Mouse (Mus musculus) midbrain, postnatal 0 days (tissue): Measurements from ENCODE around the gene Trim75. TPM values are rescaled to one million over a fixed set of nuclear protein-coding genes. Genes with fewer than 3 reads are reported as not detected.

Experiments
- ATAC-seq: fragments of 200-750 bp; cut with Nextera tagmentation; 2 replicates; pipeline ENCODE4 v1.8.0; 2017; ENCODE audit warnings: moderate number of reproducible peaks, mild to moderate bottlenecking, moderate TSS enrichment, moderate library complexity; ENCODE audit not compliant: low FRiP score
- DNase-seq: peaks from one replicate; pipeline ENCODE4 v3.0.0-alpha.2; 2015; ENCODE audit warnings: low spot score
- H3K27ac ChIP-seq: fragments of 300-500 bp; sonication (generic); 2 replicates; pipeline ENCODE4 v1.5.1; 2014; ENCODE audit warnings: low read depth, mild to moderate bottlenecking, low read length, mixed read lengths
- H3K27me3 ChIP-seq: fragments of 300-500 bp; sonication (generic); 2 replicates; pipeline ENCODE4 v1.6.1; 2014; ENCODE audit warnings: low read length, control low read depth, mixed read lengths; ENCODE audit not compliant: insufficient read depth
- H3K36me3 ChIP-seq: fragments of 300-500 bp; sonication (generic); 2 replicates; pipeline ENCODE4 v1.6.1; 2014; ENCODE audit warnings: low read length, control low read depth, mixed read lengths; ENCODE audit not compliant: insufficient read depth
- H3K4me1 ChIP-seq: fragments of 300-500 bp; sonication (generic); 2 replicates; pipeline ENCODE4 v1.6.1; 2014; ENCODE audit warnings: mild to moderate bottlenecking, control low read depth, antibody characterized with exemption, low read length, mixed read lengths; ENCODE audit not compliant: insufficient read depth
- H3K4me2 ChIP-seq: fragments of 300-500 bp; sonication (generic); 2 replicates; pipeline ENCODE4 v1.6.1; 2014; ENCODE audit warnings: low read depth, mild to moderate bottlenecking, low read length, mixed read lengths; ENCODE audit not compliant: poor library complexity, severe bottlenecking
- H3K4me3 ChIP-seq: fragments of 300-500 bp; sonication (generic); 2 replicates; pipeline ENCODE4 v1.5.1; 2014; ENCODE audit warnings: low read depth, mild to moderate bottlenecking, low read length, moderate library complexity
- H3K9ac ChIP-seq: fragments of 300-500 bp; sonication (generic); replicated peaks from 2 replicates; pipeline ENCODE4 v1.6.1; 2014; ENCODE audit warnings: mild to moderate bottlenecking, low read length, moderate library complexity, mixed read lengths; ENCODE audit not compliant: poor library complexity, severe bottlenecking
- H3K9me3 ChIP-seq: fragments of 300-500 bp; sonication (generic); 2 replicates; pipeline ENCODE4 v1.6.1; 2016; ENCODE audit warnings: low read length, control low read depth
- CTCF ChIP-seq: IDR thresholded peaks from 2 replicates; pipeline ENCODE4 v1.5.1; 2016; ENCODE audit warnings: antibody characterized with exemption, mild to moderate bottlenecking
- WGBS: fragments of 180-500 bp; shearing (Covaris S2); extraction: QIAGEN DNeasy Blood & Tissue Kit; methylation state at CpG from one replicate; pipeline ENCODE4 v1.1.7; 2014; 5-methylcytosine and 5-hydroxymethylcytosine counted together
- polyA plus RNA-seq: library from polyadenylated mRNA; unstranded; fragments of >200 nt; fragmentation: Nextera tagmentation; extraction: Ambion mirVana; gene quantifications from 2 replicates; pipeline ENCODE4 v1.2.1, GENCODE M21; 2015
- total RNA-seq: library from RNA; depleted of rRNA; stranded (reverse); fragments of >200 nt; gene quantifications from 2 replicates; pipeline ENCODE4 v1.2.3, GENCODE M21; 2014

The Trim75 gene
- total and polyA plus RNA-seq, 2 experiments from 2014 or later: 0.16 TPM; not detected in 1

GRCm38 (mm10) chr8:64983150-64983897, 4.3 kb downstream of the Trim75 start:
- no peaks in the 10 kb centered on the region for H3K36me3 ChIP-seq
- DNase-seq (peak; percentile 7), ATAC-seq (no peak)
- H3K27ac ChIP-seq: no peak overlapping the region
- H3K4me3 ChIP-seq: no peak overlapping the region
- no peak overlapping the region for H3K9ac ChIP-seq
- H3K9me3 ChIP-seq: no peaks in the 10 kb centered on the region
- WGBS: 76% methylated on average over 20 of the region's 20 CpGs
- H3K4me1 ChIP-seq: no peaks in the 10 kb centered on the region
- TF ChIP-seq CTCF: no peak
- no peaks in the 10 kb centered on the region for H3K27me3 ChIP-seq
- no peak overlapping the region for H3K4me2 ChIP-seq

- Histone ChIP-seq H3K27me3 (no peaks in the 10 kb centered on the region), H3K4me2 (no peak overlapping the region), H3K36me3 (peaks cover 21% of the 10 kb centered on the region), H3K27ac (no peak overlapping the region), H3K9ac (no peak overlapping the region), H3K4me1 (no peaks in the 10 kb centered on the region), H3K9me3 (no peaks in the 10 kb centered on the region), H3K4me3 (no peak overlapping the region)
- peak; percentile 65 for TF ChIP-seq CTCF
- ATAC-seq (peak; percentile 39; the same call in 1 of the 2 replicates), DNase-seq (peak; percentile 39)
Observed at GRCm38 (mm10) chr8:64962836-64963235, 24.8 kb downstream of the Trim75 start.

- DNase-seq: no peak
- Histone ChIP-seq H3K9me3 (no peaks in the 10 kb centered on the region), H3K36me3 (peaks cover 17% of the 10 kb centered on the region), H3K9ac (no peak overlapping the region), H3K27ac (no peak overlapping the region), H3K4me1 (no peaks in the 10 kb centered on the region), H3K4me2 (no peak overlapping the region), H3K4me3 (no peak overlapping the region), H3K27me3 (no peaks in the 10 kb centered on the region)
- TF ChIP-seq CTCF: no peak
- 88% methylated on average over 9 of the region's 9 CpGs for WGBS
- ATAC-seq: no peak
Observed at GRCm38 (mm10) chr8:64959025-64959424, 28.6 kb downstream of the Trim75 start.

- H3K9ac ChIP-seq: no peak overlapping the region
- H3K27ac ChIP-seq: no peak overlapping the region
- 88% methylated on average over 6 of the region's 6 CpGs for WGBS
- no peak for TF ChIP-seq CTCF
- no peaks in the 10 kb centered on the region; the same call in 1 of the 2 replicates for H3K4me1 ChIP-seq
- no peaks in the 10 kb centered on the region for H3K9me3 ChIP-seq
- H3K27me3 ChIP-seq: no peaks in the 10 kb centered on the region
- no peak overlapping the region for H3K4me2 ChIP-seq
- DNase-seq: no peak
- H3K36me3 ChIP-seq: 0 out of 2 replicates have a peak, but pooled peaks cover 6% of the 10 kb centered on the region
- H3K4me3 ChIP-seq: no peak overlapping the region
- no peak for ATAC-seq
Observed at GRCm38 (mm10) chr8:64952101-64952500, 35.5 kb downstream of the Trim75 start.

GRCm38 (mm10) chr8:64948371-64948770, 39.3 kb downstream of the Trim75 start:
- no peak overlapping the region for H3K27ac ChIP-seq
- no peaks in the 10 kb centered on the region for H3K9me3 ChIP-seq
- ATAC-seq: no peak
- no peak overlapping the region for H3K4me3 ChIP-seq
- 83% methylated on average over 1 of the region's 1 CpGs for WGBS
- no peaks in the 10 kb centered on the region; the same call in 1 of the 2 replicates for H3K4me1 ChIP-seq
- H3K9ac ChIP-seq: peak overlapping the region; percentile 42; the same call in 1 of the 2 replicates
- no peaks in the 10 kb centered on the region for H3K36me3 ChIP-seq
- no peaks in the 10 kb centered on the region for H3K27me3 ChIP-seq
- no peak overlapping the region for H3K4me2 ChIP-seq
- TF ChIP-seq CTCF: no peak
- DNase-seq: no peak

- no peak for TF ChIP-seq CTCF
- Histone ChIP-seq H3K4me2 (peak overlapping the region; percentile 51), H3K4me3 (peak overlapping the region; percentile 80), H3K36me3 (no peaks in the 10 kb centered on the region), H3K27ac (peak overlapping the region; percentile 90), H3K9me3 (no peaks in the 10 kb centered on the region), H3K27me3 (no peaks in the 10 kb centered on the region), H3K4me1 (no peaks in the 10 kb centered on the region; the same call in 1 of the 2 replicates), H3K9ac (peak overlapping the region; percentile 79)
- DNase-seq: no peak
- 9% methylated on average over 10 of the region's 10 CpGs for WGBS
- ATAC-seq: no peak
Observed at GRCm38 (mm10) chr8:64947698-64948034, 40.0 kb downstream of the Trim75 start.
